Mouse (Mus musculus) gastrocnemius, postnatal 4 days (tissue): Measurements from ENCODE around the gene Retreg2. TPM values are rescaled to one million over a fixed set of nuclear protein-coding genes. Genes with fewer than 3 reads are reported as not detected.

ENCODE experiments used
- DNase-seq, 2 experiments: peaks; one replicate each; pipeline ENCODE4 v3.0.0; 2021 to 2022; ENCODE audit warnings: low spot score in 2 of 2, mixed read lengths in 2 of 2
- total RNA-seq, 2 experiments: library from RNA; stranded (reverse); gene quantifications; 2 replicates each; pipeline ENCODE4 v1.2.3; 2021

The Retreg2 gene
- total RNA-seq, 2 experiments from 2014 or later: 31.3 to 31.5 TPM

DNA sequence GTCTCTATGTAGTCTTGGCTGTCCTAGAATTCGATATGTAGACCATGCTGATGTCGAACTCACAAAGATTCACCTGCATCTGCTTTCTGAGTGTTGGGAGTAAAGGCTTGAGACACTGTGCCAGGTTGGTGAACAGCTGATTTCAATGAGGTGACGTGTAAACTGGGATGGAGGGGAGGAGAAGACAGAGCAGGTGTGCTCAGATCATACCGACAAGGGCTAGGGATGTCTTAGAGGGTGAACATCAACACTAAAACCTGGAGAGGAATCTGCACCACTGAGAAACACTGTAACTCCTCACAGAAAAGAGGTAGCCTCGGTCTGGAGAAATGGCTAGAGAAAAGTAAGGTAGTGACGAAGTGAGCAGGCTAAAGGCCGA lies 25.5 kb downstream of the Retreg2 start:
- DNase-seq: no peak

DNA sequence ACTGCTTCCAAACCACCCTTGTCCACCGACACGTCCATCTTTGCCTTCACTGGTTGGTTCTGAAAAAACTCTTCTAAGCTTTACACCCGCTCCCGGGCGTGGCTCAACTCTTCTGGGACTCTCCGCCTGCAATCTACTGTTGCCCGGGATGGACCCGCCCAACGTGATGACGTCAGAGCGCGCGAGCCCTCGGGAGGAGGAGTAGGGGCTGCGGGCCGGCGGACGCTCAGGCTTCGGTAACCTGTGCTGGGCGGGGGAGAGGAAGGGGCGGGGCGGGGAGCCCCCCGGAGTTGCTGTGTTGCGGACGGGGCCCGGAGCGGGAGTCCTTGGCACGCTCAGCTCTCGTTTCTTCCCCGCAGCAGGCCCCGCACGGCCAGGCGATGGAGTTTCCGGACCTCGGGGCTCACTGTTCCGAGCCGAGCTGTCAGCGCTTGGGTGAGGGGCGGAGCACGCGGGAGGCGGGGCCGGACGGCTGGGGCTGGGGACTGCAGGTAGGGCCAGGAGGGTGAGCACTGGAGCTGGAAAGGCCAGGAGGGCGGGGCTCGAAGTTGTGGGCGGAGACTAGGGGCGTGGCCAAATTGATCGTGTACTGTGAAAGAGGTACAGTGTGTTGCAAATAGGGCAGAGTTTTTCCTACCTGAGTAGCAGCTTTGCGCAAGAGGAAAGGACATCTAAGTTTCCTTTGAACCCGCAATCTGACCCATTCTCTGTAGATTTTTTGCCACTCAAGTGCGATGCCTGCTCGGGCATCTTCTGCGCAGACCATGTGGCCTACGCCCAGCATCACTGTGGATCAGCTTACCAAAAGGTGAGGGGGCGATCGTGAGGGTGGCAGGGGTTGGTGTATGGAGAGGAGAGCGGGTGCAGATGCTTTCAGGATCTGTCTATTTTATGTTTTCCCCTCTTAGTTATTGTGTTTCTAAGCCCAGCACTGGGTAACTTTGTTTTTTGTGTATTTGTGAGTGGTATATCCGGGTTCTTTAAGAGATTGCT lies 26.2 kb downstream of the Retreg2 start, which contains the start of gene Zfand2b:
Gene Zfand2b (plus strand): TSS at position 175 of the 993 bp plus-strand sequence.
- peak; percentile 88 to 96 for DNase-seq

DNA sequence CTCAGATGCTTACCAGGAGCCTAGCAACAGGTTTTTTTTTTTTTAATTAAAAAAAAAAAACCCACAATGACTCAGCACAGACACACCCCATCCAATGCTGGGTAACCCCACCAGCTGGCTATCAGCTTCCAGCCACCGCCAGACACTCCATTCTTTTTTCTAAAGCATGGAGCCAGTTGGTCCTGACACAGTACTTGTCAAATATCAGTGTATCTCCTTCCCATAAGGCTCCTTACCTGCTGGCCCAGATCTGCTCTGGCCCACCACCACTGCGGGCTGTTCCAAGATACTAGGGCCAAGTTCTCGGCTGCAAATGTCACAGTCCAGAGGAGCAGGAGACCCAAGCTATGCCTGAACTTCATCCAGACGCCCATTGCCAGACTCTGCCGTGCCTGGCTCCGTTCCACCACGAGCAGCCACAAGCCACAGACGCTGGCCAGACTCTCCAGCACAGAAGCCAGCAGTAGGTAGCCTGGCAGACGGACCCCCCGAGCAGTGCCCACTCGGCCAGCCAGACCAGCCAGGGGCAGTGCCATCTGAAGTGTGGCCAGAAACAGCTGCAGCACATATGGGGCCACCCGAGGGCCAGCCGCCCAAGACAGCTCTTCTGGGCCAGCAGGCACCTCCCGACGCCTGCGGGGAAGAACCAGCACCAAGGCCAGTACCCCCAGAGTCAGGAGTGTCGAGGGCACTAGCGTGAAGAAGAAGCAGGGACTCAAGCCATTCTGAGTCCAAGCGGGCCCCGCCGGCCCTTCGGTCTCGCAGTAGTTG lies 36.9 kb downstream of the Retreg2 start:
- DNase-seq: peak in 1 of 2 experiments; percentile 52

DNA sequence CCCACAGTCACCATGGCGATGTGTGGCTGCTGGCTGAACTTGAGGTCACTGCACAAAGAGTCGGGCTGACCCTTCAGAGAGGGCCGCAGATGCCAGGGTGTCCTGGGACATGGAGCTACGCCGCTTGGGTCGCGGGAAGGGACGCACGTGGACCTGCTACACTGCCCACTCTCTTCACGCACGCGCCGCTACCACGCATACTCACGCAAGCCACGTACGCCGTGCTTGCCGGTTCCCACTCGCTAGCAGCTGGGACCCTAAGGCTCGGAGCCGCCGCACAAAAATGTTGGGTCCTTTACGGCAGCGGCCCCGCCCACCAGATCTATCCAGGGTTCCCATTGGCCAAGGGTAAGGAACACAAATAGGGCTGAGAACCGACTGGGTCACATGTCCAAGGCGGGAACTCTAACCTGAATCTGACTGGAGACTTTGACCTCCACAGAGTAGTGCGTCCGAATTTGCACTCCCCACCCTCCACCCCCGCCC lies 37.6 kb downstream of the Retreg2 start, which contains the start of gene Abcb6:
Gene Abcb6 (minus strand): TSS at position 288 of the 486 bp plus-strand sequence.
- peak; percentile 76 to 89 for DNase-seq

DNA sequence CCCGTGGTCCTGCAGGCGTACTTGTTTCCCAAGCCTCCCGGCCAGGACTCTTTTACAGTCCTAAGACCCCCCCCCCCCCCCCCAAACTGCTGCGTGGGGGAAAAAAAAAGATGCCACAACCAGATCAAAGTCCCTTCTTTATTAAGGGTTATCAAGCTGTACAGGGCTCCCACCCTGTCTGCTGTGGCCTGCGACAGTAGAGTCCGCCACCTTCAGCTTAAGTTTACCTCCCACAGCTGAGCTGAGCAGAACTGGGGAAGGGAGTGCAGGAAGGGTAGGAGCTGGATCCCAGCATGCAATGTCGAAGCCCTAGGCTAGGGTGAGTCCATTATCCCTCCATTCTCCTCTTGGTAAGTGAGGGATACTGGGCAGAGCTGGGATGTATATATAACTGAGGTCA lies 38.2 kb downstream of the Retreg2 start:
- DNase-seq: no peak

DNA sequence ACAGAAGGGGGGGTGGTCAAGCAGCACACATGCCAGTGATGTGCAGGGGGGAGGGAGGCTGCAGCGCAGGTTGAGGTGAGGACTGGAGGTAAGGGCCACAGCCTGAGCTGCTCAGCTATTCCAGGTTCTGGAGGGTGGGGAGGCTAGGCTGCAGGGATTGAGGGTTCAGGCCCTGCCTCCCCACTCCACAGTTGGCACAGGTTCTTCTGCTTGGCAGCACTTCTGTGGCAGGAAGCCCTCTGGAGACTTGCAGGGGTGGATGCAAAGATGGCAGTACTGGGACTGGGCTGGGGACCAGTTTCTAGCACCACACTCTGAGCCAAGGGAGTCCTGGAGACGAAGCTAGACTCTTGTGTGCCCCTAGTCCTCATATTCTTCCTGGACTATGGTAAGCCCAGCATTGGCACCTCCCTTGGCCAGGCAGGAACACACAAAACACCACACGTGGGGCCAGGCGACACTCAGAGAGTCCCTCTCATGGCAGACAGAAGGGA lies 38.8 kb downstream of the Retreg2 start:
- no peak for DNase-seq

DNA sequence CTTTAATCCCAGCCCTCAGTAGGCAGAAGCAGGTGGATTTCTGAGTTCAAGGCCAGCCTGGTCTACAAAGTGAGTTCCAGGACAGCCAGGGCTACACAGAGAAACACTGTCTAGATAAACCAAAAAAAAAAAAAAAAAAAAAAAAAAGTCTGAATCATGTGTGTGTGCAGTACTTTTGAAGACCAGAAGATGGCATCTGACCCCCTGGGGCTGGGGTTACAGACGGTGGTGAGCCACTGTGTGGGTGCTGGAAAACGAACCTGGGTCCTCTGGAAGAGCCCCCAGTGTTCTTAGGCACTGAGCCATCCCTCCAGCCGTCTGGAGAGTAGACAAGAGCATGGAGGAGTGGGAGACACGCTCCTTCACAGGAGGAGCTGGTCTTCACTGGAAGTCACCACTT lies 39.6 kb downstream of the Retreg2 start:
- no peak for DNase-seq

DNA sequence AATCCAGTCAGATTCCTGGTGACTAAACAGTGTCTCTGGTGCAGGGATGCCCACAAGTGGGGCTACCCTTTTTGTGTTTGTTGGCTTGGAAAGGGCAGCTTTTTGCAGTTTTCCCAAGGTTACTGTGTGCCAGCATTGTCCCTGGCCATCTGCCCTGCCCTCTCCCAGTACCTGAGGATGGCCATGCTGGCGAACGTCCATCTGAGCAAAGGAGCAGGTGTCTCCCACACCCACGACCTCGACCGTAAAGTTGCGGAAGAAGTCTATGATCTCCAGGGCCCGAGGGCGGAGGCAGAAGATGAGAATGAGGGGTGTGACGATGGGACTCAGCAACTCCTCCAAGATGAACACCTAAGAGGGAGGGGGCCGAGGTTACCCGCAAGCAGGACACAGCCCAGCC lies 42.9 kb downstream of the Retreg2 start:
- DNase-seq: no peak

DNA sequence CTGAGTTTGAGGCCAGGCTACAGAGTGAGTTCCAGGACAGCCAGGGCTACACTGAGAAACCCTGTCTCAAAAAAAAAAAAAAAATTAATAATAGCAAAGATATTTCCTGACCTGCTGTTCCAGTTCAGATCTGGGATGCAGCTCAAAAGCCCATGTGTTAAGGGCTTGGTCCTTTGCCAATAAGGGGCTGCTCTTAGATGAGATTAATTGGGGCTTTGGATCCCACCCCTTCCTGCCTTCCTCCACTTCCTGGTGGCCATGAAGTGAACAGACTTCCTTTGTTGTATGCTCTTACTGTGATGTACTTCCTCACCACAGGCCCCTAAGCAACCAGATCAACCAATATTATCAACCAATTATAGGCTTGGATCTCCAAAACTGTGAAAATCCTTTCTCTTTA lies 44.5 kb downstream of the Retreg2 start:
- no peak for DNase-seq

DNA sequence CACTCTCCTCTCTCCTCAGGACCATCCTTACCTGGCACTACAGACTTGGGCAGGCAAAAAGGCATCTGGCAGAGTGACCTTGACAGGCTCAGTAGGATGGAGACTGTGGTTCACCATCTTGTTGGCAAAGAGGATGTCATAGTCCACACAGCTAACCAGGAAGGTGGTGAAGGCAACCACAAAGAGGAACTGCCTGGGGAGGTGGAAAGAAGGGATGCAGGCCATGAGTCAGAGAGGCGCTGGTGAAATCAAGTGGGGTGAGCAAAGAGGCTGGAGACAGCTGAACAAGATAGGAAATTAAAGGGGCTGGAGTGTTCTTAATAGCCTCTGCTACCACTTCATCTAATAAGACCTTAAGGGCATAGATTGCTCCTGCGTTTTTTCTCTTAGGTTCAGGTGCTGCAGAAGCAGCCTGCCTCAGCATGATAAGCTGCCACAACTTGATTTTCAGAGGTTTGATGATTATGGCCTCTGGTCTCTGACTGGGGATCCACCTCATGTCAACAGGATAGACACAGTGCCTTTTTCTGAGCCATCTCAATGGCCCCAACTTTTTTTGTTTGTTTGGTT lies 45.4 kb downstream of the Retreg2 start:
- DNase-seq: no peak

DNA sequence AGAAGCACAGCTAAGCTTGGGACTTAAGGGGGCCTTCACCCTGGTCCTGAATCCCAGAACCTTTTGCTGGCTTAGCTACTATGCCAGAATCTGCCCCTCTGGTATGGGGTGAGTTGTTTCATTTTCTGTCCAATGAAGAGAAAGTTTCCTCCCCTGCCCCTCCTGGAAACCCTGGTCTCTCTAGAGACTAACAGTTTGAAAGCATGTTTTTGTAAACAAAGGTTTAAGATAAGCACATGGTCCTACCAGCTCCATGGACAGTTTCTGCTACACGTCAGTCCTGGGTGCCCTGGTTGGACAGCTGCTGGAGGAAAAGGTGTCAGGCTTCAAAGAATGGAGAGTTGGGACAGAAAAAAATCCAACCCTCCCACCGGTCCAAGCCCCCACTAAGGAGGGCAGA lies 48.0 kb downstream of the Retreg2 start:
- DNase-seq: no peak

DNA sequence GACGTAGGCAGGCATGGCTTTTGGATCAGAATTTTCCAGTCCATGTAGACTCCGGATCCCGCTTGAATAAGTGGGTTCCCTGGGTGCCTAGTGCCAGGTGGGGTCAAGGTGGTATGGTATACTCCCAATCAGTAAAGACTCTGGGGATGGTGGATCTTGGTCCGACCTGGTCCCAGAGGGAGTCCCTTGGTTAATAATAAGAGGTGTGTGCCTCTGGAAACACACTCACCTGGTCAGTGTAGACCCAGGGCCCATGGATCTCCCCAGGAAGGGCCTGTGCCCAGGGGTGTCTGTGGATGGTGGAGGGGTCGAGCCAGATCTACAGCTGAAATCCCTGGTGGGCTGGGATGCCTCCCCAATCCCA lies 48.7 kb downstream of the Retreg2 start:
- DNase-seq: no peak

DNA sequence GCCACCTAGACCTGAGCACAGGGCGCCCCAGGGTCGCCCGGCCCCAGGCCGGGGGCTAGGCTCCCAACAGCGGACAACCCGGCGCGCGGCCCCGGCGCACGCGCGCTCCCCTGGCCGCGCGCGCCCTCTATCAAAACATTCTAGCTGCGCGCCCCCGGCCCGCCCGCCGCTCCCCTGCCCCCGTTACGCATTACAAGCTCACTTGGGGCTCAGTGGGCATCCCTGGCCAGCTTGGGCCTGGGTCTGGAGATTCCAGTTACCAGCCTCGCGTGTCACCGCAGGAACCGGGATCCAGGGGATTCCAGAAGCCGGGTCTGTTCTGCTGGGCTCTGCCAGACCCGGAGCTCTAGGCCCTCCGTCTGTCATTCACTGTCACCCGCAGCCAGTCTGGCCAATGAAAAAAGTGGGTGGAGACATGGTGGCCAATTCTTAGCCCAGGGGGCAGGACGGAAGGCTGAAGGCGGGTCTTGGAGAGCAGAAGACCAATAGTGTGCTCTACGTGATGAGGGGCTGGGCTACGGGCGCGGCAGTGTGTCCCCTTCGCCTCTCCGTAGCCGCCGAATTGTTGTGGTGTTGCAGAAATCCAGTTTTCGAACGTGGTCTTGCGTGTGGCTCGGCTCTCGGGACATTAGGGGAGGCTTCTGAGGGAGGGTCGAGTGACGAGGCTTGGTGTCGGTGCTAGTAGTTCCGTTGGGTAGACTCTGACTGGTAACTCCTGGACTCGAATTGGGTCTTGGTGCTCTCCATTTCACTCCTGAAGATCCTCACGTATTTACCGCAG lies 49.2 kb downstream of the Retreg2 start, which contains the start of the genes Ankzf1 and Atg9a:
Gene Ankzf1 (plus strand): TSS at position 530 of the 781 bp plus-strand sequence.
Gene Atg9a (minus strand): TSS at position 575 of the 781 bp plus-strand sequence.
- DNase-seq: peak; percentile 81 to 91

DNA sequence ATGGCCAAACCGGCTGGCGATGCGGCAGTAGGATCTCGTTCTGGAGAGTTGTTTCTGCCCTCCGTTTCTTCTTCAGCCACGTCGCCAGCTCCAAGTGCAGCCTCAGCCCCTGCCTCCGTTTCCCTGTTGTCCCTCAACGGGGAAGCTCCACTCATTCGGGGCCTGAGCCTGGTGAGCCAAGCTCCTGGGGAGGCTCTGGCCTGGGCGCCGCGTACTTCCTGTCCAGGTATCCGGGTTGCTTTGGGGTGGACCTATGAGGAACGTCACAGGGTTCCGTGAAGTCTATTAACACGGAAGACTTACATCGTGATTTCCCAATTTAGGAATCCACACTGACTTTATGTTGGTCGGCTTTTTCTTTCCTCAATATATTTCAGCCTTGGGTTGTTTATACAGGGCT lies 49.9 kb downstream of the Retreg2 start:
- peak in 1 of 2 experiments; percentile 36 for DNase-seq

Other genes with a start within 250 kb of the Retreg2 start
- gene Cryba2, start 249.6 kb upstream of the Retreg2 start, total RNA-seq: not detected
- gene Cfap65, start 207.2 kb upstream of the Retreg2 start, total RNA-seq: not detected
- gene Ihh, start 191.1 kb upstream of the Retreg2 start, total RNA-seq: under 1 TPM; 0.15 to 0.21 TPM
- 1 to 10 TPM; 3.5 to 5.3 TPM for gene Nhej1, start 17.6 kb upstream of the Retreg2 start, total RNA-seq
- gene Slc23a3, start 8.9 kb upstream of the Retreg2 start, total RNA-seq: under 1 TPM; 0.16 to 0.39 TPM
- gene Cnppd1, start 67 bp upstream of the Retreg2 start, total RNA-seq: 10 to 100 TPM; 29.1 to 29.7 TPM
- gene Zfand2b, start 25.9 kb downstream of the Retreg2 start, total RNA-seq: 10 to 100 TPM; 15.6 to 17.5 TPM
- gene Abcb6, start 37.6 kb downstream of the Retreg2 start, total RNA-seq: 10 to 100 TPM; 29.8 to 31.8 TPM
- gene Ankzf1, start 49.4 kb downstream of the Retreg2 start, total RNA-seq: 10 to 100 TPM in 1 of 2 experiments, 1 to 10 TPM in 1; 9.4 to 12.7 TPM
- gene Atg9a, start 49.4 kb downstream of the Retreg2 start, total RNA-seq: 10 to 100 TPM; 47.0 to 51.4 TPM
- gene Glb1l, start 68.0 kb downstream of the Retreg2 start, total RNA-seq: 10 to 100 TPM; 10.5 to 11.9 TPM
- 10 to 100 TPM; 47.4 to 49.0 TPM for gene Stk16, start 68.1 kb downstream of the Retreg2 start, total RNA-seq
- gene Tuba4a, start 77.1 kb downstream of the Retreg2 start, total RNA-seq: 100 to 1,000 TPM; 486 to 515 TPM
- gene A630095N17Rik, start 89.3 kb downstream of the Retreg2 start, total RNA-seq: not detected
- gene Dnajb2, start 93.6 kb downstream of the Retreg2 start, total RNA-seq: 10 to 100 TPM; 41.5 to 48.8 TPM
- gene Ptprn, start 121.7 kb downstream of the Retreg2 start, total RNA-seq: under 1 TPM; 0.07 to 0.23 TPM
- not detected for gene Resp18, start 135.6 kb downstream of the Retreg2 start, total RNA-seq
- gene Dnpep, start 175.2 kb downstream of the Retreg2 start, total RNA-seq: 10 to 100 TPM; 65.0 to 70.5 TPM
- 1,000 to 10,000 TPM; 1,760 to 1,859 TPM for gene Des, start 217.6 kb downstream of the Retreg2 start, total RNA-seq
- gene Speg, start 232.5 kb downstream of the Retreg2 start, total RNA-seq: 100 to 1,000 TPM; 156 to 170 TPM